In the genomic region with DNA sequence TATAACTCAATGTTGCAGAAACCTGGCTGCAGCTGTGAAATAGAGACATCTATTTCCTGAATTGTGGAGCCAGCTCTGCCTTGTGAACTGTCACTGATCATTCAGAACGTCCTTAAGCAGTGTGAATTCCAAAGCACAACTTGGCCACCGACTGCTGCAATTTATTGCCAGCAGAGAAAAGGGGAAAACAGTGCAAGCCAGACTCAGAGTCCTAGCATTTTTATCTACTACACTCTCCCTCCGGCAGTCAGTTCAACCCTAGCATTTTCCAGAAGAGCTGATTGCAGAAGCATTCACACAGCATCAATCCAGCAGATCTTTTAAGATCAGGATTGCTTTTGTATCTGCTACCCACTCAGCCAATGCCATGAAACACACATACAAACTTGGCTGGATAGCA, we compare ENCODE assay signal across 21 mouse cellular contexts. TPM values are rescaled to one million over a fixed set of nuclear protein-coding genes. Genes with fewer than 3 reads are reported as not detected.
DNase-seq lines count a peak whose midpoint lies in the region; ATAC-seq lines count a peak whose summit lies in the region.
"Had no signal": no experiment of that assay in that cellular context is flagged by ENCODE, and none has a peak within 500 bp of the region (broad histone marks: within the 10 kb centered on the region; RNA-seq: fewer than 3 reads in every experiment).

No protein-coding gene starts in this region.

- no peak overlapping the region for H3K4me3 ChIP-seq in heart, embryonic 10.5 days
- H3K4me3 ChIP-seq in hindbrain, embryonic 16.5 days (ENCODE audit: low read length) = no peak overlapping the region
- H3K4me3 ChIP-seq in hindbrain, embryonic 10.5 days = no peak overlapping the region
- no peak overlapping the region for H3K4me3 ChIP-seq in neural tube, embryonic 13.5 days
- H3K4me3 ChIP-seq: forebrain, embryonic 13.5 days; hindbrain, embryonic 15.5 days; limb, embryonic 13.5 days; liver, embryonic 12.5 days had no signal

- peak; percentile 71 for DNase-seq in heart, adult 11 months
- no peak for DNase-seq in heart, embryonic 10.5 days (ENCODE audit: low spot score)
- no peak for DNase-seq in hindbrain, embryonic 10.5 days (ENCODE audit: low spot score)
- DNase-seq in neural tube, embryonic 10.5 days (ENCODE audit: extremely low spot score, low spot score) = no peak
- DNase-seq in lung, postnatal 10 days = no peak
- DNase-seq: adrenal gland, postnatal 36 days; cerebellum, adult 18-20 months; cerebellum, postnatal 25 days; embryo, embryonic 11 days; gastrocnemius, postnatal 14 days; kidney, postnatal 14 days; layer of hippocampus, postnatal 36 days; lung, adult 18-20 months; lung, postnatal 14 days had no signal

- H3K9ac ChIP-seq in hindbrain, embryonic 16.5 days (ENCODE audit: low read depth, low read length) = peak overlapping the region; percentile 31
- H3K9ac ChIP-seq in neural tube, embryonic 13.5 days = peak overlapping the region; percentile 41; the same call in 1 of the 2 replicates
- H3K9ac ChIP-seq: forebrain, embryonic 13.5 days; hindbrain, embryonic 15.5 days; limb, embryonic 13.5 days; liver, embryonic 12.5 days had no signal

- H3K27ac ChIP-seq in heart, embryonic 10.5 days = no peak overlapping the region
- H3K27ac ChIP-seq in hindbrain, embryonic 16.5 days (ENCODE audit: low read depth, low read length) = no peak overlapping the region; the same call in 1 of the 2 replicates
- H3K27ac ChIP-seq in hindbrain, embryonic 10.5 days = no peak overlapping the region
- peak overlapping the region; percentile 49; the same call in 1 of the 2 replicates for H3K27ac ChIP-seq in neural tube, embryonic 13.5 days (replicated peaks)
- H3K27ac ChIP-seq: forebrain, embryonic 13.5 days; hindbrain, embryonic 15.5 days; limb, embryonic 13.5 days; liver, embryonic 12.5 days had no signal

- ATAC-seq in hindbrain, embryonic 16.5 days = peak; percentile 41; the same call in 1 of the 2 replicates
- 0 out of 2 replicates have a peak, but pooled peaks have one; percentile 7 for ATAC-seq in neural tube, embryonic 13.5 days (ENCODE audit: low read depth)
- ATAC-seq: forebrain, embryonic 13.5 days; intestine, embryonic 16.5 days; liver, embryonic 12.5 days had no signal

- no peaks in the 10 kb centered on the region for H3K27me3 ChIP-seq in heart, embryonic 10.5 days (ENCODE audit: insufficient read depth, poor library complexity, severe bottlenecking)
- H3K27me3 ChIP-seq in hindbrain, embryonic 16.5 days (replicated peaks; ENCODE audit: control insufficient read depth, insufficient read depth, low read length) = no peaks in the 10 kb centered on the region
- H3K27me3 ChIP-seq in hindbrain, embryonic 10.5 days (ENCODE audit: insufficient read depth, poor library complexity, severe bottlenecking) = no peaks in the 10 kb centered on the region
- H3K27me3 ChIP-seq in neural tube, embryonic 13.5 days = no peaks in the 10 kb centered on the region
- H3K27me3 ChIP-seq: forebrain, embryonic 13.5 days; hindbrain, embryonic 15.5 days; limb, embryonic 13.5 days; liver, embryonic 12.5 days had no signal

- H3K4me2 ChIP-seq in hindbrain, embryonic 16.5 days (ENCODE audit: low read length) = no peak overlapping the region
- no peak overlapping the region for H3K4me2 ChIP-seq in neural tube, embryonic 13.5 days
- H3K4me2 ChIP-seq: forebrain, embryonic 13.5 days; hindbrain, embryonic 15.5 days; limb, embryonic 13.5 days; liver, embryonic 12.5 days had no signal

- H3K4me1 ChIP-seq in heart, embryonic 10.5 days = peaks cover 8% of the 10 kb centered on the region; the same call in 1 of the 2 replicates
- peaks cover 13% of the 10 kb centered on the region for H3K4me1 ChIP-seq in hindbrain, embryonic 16.5 days (ENCODE audit: control insufficient read depth, insufficient read depth, low read depth, low read length)
- H3K4me1 ChIP-seq in hindbrain, embryonic 10.5 days (replicated peaks) = 0 out of 2 replicates have a peak, but pooled peaks cover 4% of the 10 kb centered on the region
- H3K4me1 ChIP-seq in neural tube, embryonic 13.5 days (replicated peaks) = peaks cover 20% of the 10 kb centered on the region
- H3K4me1 ChIP-seq: limb, embryonic 13.5 days; liver, embryonic 12.5 days had no signal

- 43% methylated on average over 3 of the region's 3 CpGs for WGBS in heart, embryonic 10.5 days
- WGBS in hindbrain, embryonic 16.5 days = 23% methylated on average over 3 of the region's 3 CpGs
- WGBS in hindbrain, embryonic 10.5 days = 53% methylated on average over 3 of the region's 3 CpGs
- WGBS in neural tube, embryonic 13.5 days = 32% methylated on average over 3 of the region's 3 CpGs

- H3K36me3 ChIP-seq in heart, embryonic 10.5 days = no peaks in the 10 kb centered on the region
- no peaks in the 10 kb centered on the region for H3K36me3 ChIP-seq in hindbrain, embryonic 16.5 days (ENCODE audit: control insufficient read depth, insufficient read depth, low read length)
- no peaks in the 10 kb centered on the region for H3K36me3 ChIP-seq in hindbrain, embryonic 10.5 days
- H3K36me3 ChIP-seq in neural tube, embryonic 13.5 days = peaks cover 2% of the 10 kb centered on the region; the same call in 1 of the 2 replicates
- H3K36me3 ChIP-seq: hindbrain, embryonic 15.5 days; limb, embryonic 13.5 days; liver, embryonic 12.5 days had no signal

- H3K9me3 ChIP-seq in heart, embryonic 10.5 days = no peaks in the 10 kb centered on the region
- H3K9me3 ChIP-seq in hindbrain, embryonic 16.5 days (ENCODE audit: control insufficient read depth, low read length) = no peaks in the 10 kb centered on the region
- no peaks in the 10 kb centered on the region for H3K9me3 ChIP-seq in hindbrain, embryonic 10.5 days
- no peaks in the 10 kb centered on the region for H3K9me3 ChIP-seq in neural tube, embryonic 13.5 days
- H3K9me3 ChIP-seq: forebrain, embryonic 13.5 days; hindbrain, embryonic 15.5 days; limb, embryonic 13.5 days; liver, embryonic 12.5 days had no signal

RNA-seq across cellular contexts. Expression of gene Mfsd6, which starts 13.2 kb away (rescaled TPM):
- polyA plus RNA-seq in heart, embryonic 10.5 days (2016; fragmentation: Nextera tagmentation; extraction: Ambion mirVana) = 2.0 and 2.2 TPM in 2 replicates
- 11.7 and 12.6 TPM in 2 replicates for polyA plus RNA-seq in hindbrain, embryonic 16.5 days (2015; fragmentation: Nextera tagmentation; extraction: Ambion mirVana)
- 2.1 and 4.1 TPM in 2 replicates for polyA plus RNA-seq in hindbrain, embryonic 10.5 days (2016; fragmentation: Nextera tagmentation; extraction: Ambion mirVana)
- polyA plus RNA-seq in neural tube, embryonic 13.5 days (2015; fragmentation: Nextera tagmentation; extraction: Ambion mirVana) = 8.7 and 9.1 TPM in 2 replicates
